ENCODE assay signal across 15 mouse cellular contexts in the genomic region with DNA sequence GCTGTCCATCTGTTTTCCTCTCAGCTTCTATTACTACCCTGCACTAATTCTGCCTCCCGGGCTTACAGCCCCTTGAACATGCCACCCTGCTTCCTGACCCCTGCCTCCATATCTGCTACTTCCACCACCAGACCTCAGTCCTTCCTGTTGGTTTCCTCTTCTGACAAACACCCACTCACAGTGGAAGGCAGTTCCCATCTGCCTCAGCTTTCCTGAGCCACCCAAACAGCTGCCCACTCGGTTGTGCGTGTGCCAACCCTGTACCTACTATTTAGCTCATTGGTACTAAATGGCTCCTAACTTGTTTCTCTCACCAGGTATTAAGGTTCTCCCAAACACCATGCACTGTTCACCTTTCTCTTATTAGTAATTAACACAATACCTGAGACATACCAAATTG.
DNase-seq lines count a peak whose midpoint lies in the region.
"Had no signal": no experiment of that assay in that cellular context is flagged by ENCODE, and none has a peak within 500 bp of the region (broad histone marks: within the 10 kb centered on the region; RNA-seq: fewer than 3 reads in every experiment).

No protein-coding gene starts in this region.

- intact Hi-C loops in left cerebral cortex, postnatal 25 days (cut with DNase I), result no loop called here
- intact Hi-C loops in left cerebral cortex, postnatal 4 days (cut with DNase I), result no loop called here

- DNase-seq in layer of hippocampus, adult 11-12 months (ENCODE audit: low spot score), result peak; percentile 38
- DNase-seq in layer of hippocampus, postnatal 25 days (ENCODE audit: extremely low spot score in 1 of 2, low spot score in 1 of 2), result no peak
- peak; percentile 35 to 68 for DNase-seq in left cerebral cortex, postnatal 25 days (ENCODE audit: low spot score in 2 of 2)
- no peak for DNase-seq in left cerebral cortex, postnatal 4 days
- DNase-seq in brain, adult 2 months (ENCODE audit: low read depth, low spot score), result peak; percentile 76
- peak; percentile 13 to 21 for DNase-seq in layer of hippocampus, postnatal 36 days
- DNase-seq in kidney, postnatal 36 days, result no peak
- DNase-seq: adrenal gland, postnatal 25 days; cerebellum, adult 18-20 months; cerebellum, postnatal 14 days; heart, postnatal 10 days; kidney, adult 11 months; kidney, postnatal 14 days; liver, postnatal 0 days; lung, postnatal 36 days had no signal

Comparison
In these comparisons a context has a peak if more than half of its experiments do, and no peak if none do; other contexts are left out.
1. DNase-seq: peak in layer of hippocampus, adult 11-12 months (single experiment), left cerebral cortex, postnatal 25 days (2 of 2), brain, adult 2 months (single experiment) and layer of hippocampus, postnatal 36 days (2 of 2); none in layer of hippocampus, postnatal 25 days (0 of 2), left cerebral cortex, postnatal 4 days (single experiment) and kidney, postnatal 36 days (0 of 2).